Mouse (Mus musculus): Measurements from ENCODE around the gene Apobec3.

The Apobec3 gene

GRCm38 (mm10) chr15:79891436-79892212 lies at the start of gene Apobec3:
Gene Apobec3, plus strand, starts transcription at chr15:79891659.
- peak in 1 of 2 experiments; percentile 61 for DNase-seq (ENCODE audit: low read depth in 1 of 2, low spot score in 2 of 2)

GRCm38 (mm10) chr15:79842985-79843384 lies 48.5 kb upstream of the Apobec3 start:
- no peak for DNase-seq (ENCODE audit: low read depth in 1 of 2, low spot score in 2 of 2)

GRCm38 (mm10) chr15:79845986-79846385 lies 45.5 kb upstream of the Apobec3 start:
- DNase-seq (ENCODE audit: low read depth in 1 of 2, low spot score in 2 of 2) = no peak

GRCm38 (mm10) chr15:79847100-79847499 lies 44.4 kb upstream of the Apobec3 start:
- no peak for DNase-seq (ENCODE audit: low read depth in 1 of 2, low spot score in 2 of 2)

- no peak for DNase-seq (ENCODE audit: low read depth in 1 of 2, low spot score in 2 of 2)
Measured at GRCm38 (mm10) chr15:79850143-79850542, 41.3 kb upstream of the Apobec3 start.

- no peak for DNase-seq (ENCODE audit: low read depth in 1 of 2, low spot score in 2 of 2)
Measured at GRCm38 (mm10) chr15:79858979-79859378, 32.5 kb upstream of the Apobec3 start.

- DNase-seq (ENCODE audit: low read depth in 1 of 2, low spot score in 2 of 2) = no peak
Measured at GRCm38 (mm10) chr15:79859821-79860220, 31.6 kb upstream of the Apobec3 start.

GRCm38 (mm10) chr15:79867260-79868002 lies 24.0 kb upstream of the Apobec3 start:
- no peak for DNase-seq (ENCODE audit: low read depth in 1 of 2, low spot score in 2 of 2)

- no peak for DNase-seq (ENCODE audit: low read depth in 1 of 2, low spot score in 2 of 2)
Measured at GRCm38 (mm10) chr15:79873545-79873944, 17.9 kb upstream of the Apobec3 start.

GRCm38 (mm10) chr15:79873995-79874394 lies 17.5 kb upstream of the Apobec3 start:
- DNase-seq (ENCODE audit: low read depth in 1 of 2, low spot score in 2 of 2) = no peak

GRCm38 (mm10) chr15:79875261-79875995 lies 16.0 kb upstream of the Apobec3 start:
- DNase-seq (ENCODE audit: low read depth in 1 of 2, low spot score in 2 of 2) = no peak

- no peak for DNase-seq (ENCODE audit: low read depth in 1 of 2, low spot score in 2 of 2)
Measured at GRCm38 (mm10) chr15:79878725-79879136, 12.7 kb upstream of the Apobec3 start.

GRCm38 (mm10) chr15:79879319-79879718 lies 12.1 kb upstream of the Apobec3 start:
- no peak for DNase-seq (ENCODE audit: low read depth in 1 of 2, low spot score in 2 of 2)

GRCm38 (mm10) chr15:79880477-79880876 lies 11.0 kb upstream of the Apobec3 start:
- no peak for DNase-seq (ENCODE audit: low read depth in 1 of 2, low spot score in 2 of 2)

GRCm38 (mm10) chr15:79882623-79883267 lies 8.7 kb upstream of the Apobec3 start:
- DNase-seq (ENCODE audit: low read depth in 1 of 2, low spot score in 2 of 2) = no peak

GRCm38 (mm10) chr15:79883352-79883822 lies 8.1 kb upstream of the Apobec3 start:
- DNase-seq (ENCODE audit: low read depth in 1 of 2, low spot score in 2 of 2) = peak; percentile 57 to 81

GRCm38 (mm10) chr15:79884820-79885219 lies 6.6 kb upstream of the Apobec3 start:
- DNase-seq (ENCODE audit: low read depth in 1 of 2, low spot score in 2 of 2) = no peak

GRCm38 (mm10) chr15:79892213-79892541 lies 718 bp downstream of the Apobec3 start:
- peak in 1 of 2 experiments; percentile 18 for DNase-seq (ENCODE audit: low read depth in 1 of 2, low spot score in 2 of 2)

GRCm38 (mm10) chr15:79892995-79893823 lies 1.8 kb downstream of the Apobec3 start:
- no peak for DNase-seq (ENCODE audit: low read depth in 1 of 2, low spot score in 2 of 2)

- no peak for DNase-seq (ENCODE audit: low read depth in 1 of 2, low spot score in 2 of 2)
Measured at GRCm38 (mm10) chr15:79893824-79894123, 2.3 kb downstream of the Apobec3 start.
